Mouse (Mus musculus) MEL (cell line): ENCODE measurements at regions not wholly inside any gene's neighbourhood (a gene's known extent, or its start where the extent isn't known, plus 50 kb on each side); places are given as distances from the start of the nearest gene placed in this dataset.

ENCODE experiments used
- DNase-seq: peaks from one replicate; pipeline ENCODE4 v3.0.0; 2011; ENCODE audit warnings: low read depth, low spot score
- H3K27ac ChIP-seq: 2 replicates; pipeline ENCODE4 v1.5.1; 2012; ENCODE audit warnings: low read depth, mild to moderate bottlenecking, control low read depth, low read length, moderate library complexity; ENCODE audit not compliant: control insufficient read depth
- H3K27me3 ChIP-seq, 2 experiments: fragments of 150-350 bp in 1 of 2; sonication (generic) in 1 of 2; 2 replicates each; pipeline ENCODE4 v1.6.1; 2012; ENCODE audit warnings: low read length in 2 of 2, mild to moderate bottlenecking in 2 of 2, improper control_type of control experiment in 1 of 2, moderate library complexity in 1 of 2; ENCODE audit not compliant: insufficient read depth in 2 of 2, control insufficient read depth in 1 of 2
- H3K36me3 ChIP-seq, 2 experiments: 2 replicates each; pipeline ENCODE4 v1.6.1; 2012 to 2014; ENCODE audit warnings: low read length in 2 of 2, improper control_type of control experiment in 1 of 2, inconsistent platforms in 1 of 2, mild to moderate bottlenecking in 1 of 2; ENCODE audit not compliant: insufficient read depth in 2 of 2, control insufficient read depth in 1 of 2
- H3K4me1 ChIP-seq, 2 experiments: fragments of 150-350 bp in 1 of 2; sonication (generic) in 1 of 2; 2 replicates each; pipeline ENCODE4 v1.6.1; 2012; ENCODE audit warnings: low read length in 2 of 2, improper control_type of control experiment in 1 of 2, mild to moderate bottlenecking in 1 of 2; ENCODE audit not compliant: insufficient read depth in 2 of 2, control insufficient read depth in 1 of 2
- H3K4me3 ChIP-seq, 2 experiments: fragments of 150-350 bp in 1 of 2; sonication (generic) in 1 of 2; 2 replicates each; pipeline ENCODE4 v1.5.1; 2012; ENCODE audit warnings: low read depth in 2 of 2, low read length in 2 of 2, mild to moderate bottlenecking in 2 of 2, moderate library complexity in 2 of 2, control low read depth in 1 of 2, improper control_type of control experiment in 1 of 2; ENCODE audit not compliant: control insufficient read depth in 1 of 2, insufficient read depth in 1 of 2
- H3K79me2 ChIP-seq: 2 replicates; pipeline ENCODE4 v1.6.1; 2012; ENCODE audit warnings: mild to moderate bottlenecking, low read length, moderate library complexity; ENCODE audit not compliant: control insufficient read depth, poor library complexity, insufficient read depth
- H3K9ac ChIP-seq: 2 replicates; pipeline ENCODE4 v1.6.1; 2012; ENCODE audit warnings: low read depth, mild to moderate bottlenecking, control low read depth, low read length, moderate library complexity; ENCODE audit not compliant: control insufficient read depth, poor library complexity, severe bottlenecking
- H3K9me3 ChIP-seq: fragments of 150-350 bp; sonication (generic); replicated peaks from 2 replicates; pipeline ENCODE4 v1.6.1; 2012; ENCODE audit warnings: mild to moderate bottlenecking, low read length, improper control_type of control experiment, moderate library complexity; ENCODE audit not compliant: insufficient read depth
- CHD2 ChIP-seq: IDR thresholded peaks from 2 replicates; pipeline ENCODE4 v1.6.1; 2011; ENCODE audit warnings: low read length, improper control_type of control experiment
- E2F4 ChIP-seq: IDR thresholded peaks from 2 replicates; pipeline ENCODE4 v1.6.1; 2011; ENCODE audit warnings: low read depth, low read length, improper control_type of control experiment, borderline replicate concordance
- ELF1 ChIP-seq: IDR thresholded peaks from 2 replicates; pipeline ENCODE4 v1.6.1; 2014; ENCODE audit warnings: low read depth, mild to moderate bottlenecking, inconsistent platforms, low read length, improper control_type of control experiment, moderate library complexity
- GATA1 ChIP-seq: IDR thresholded peaks from 2 replicates; pipeline ENCODE4 v1.6.1; 2011; ENCODE audit warnings: low read depth, low read length, improper control_type of control experiment
- KAT2A ChIP-seq: conservative IDR thresholded peaks from 2 replicates; pipeline ENCODE4 v1.6.1; 2012; ENCODE audit warnings: low read depth, low read length, improper control_type of control experiment, inconsistent platforms
- MAX ChIP-seq: IDR thresholded peaks from 2 replicates; pipeline ENCODE4 v1.6.1; 2011; ENCODE audit warnings: low read length, improper control_type of control experiment
- MEF2A ChIP-seq: IDR thresholded peaks from 2 replicates; pipeline ENCODE4 v1.6.1; 2014; ENCODE audit warnings: low read depth, mild to moderate bottlenecking, inconsistent platforms, low read length, improper control_type of control experiment; ENCODE audit not compliant: poor library complexity, insufficient replicate concordance, severe bottlenecking; ENCODE audit errors: extremely low read depth
- MXI1 ChIP-seq: IDR thresholded peaks from 2 replicates; pipeline ENCODE4 v1.6.1; 2011; ENCODE audit warnings: mild to moderate bottlenecking, low read depth, low read length, improper control_type of control experiment
- MYC ChIP-seq: IDR thresholded peaks from 2 replicates; pipeline ENCODE4 v1.6.1; 2011; ENCODE audit warnings: low read depth, mild to moderate bottlenecking, low read length, improper control_type of control experiment, moderate library complexity
- NRF1 ChIP-seq: IDR thresholded peaks from 2 replicates; pipeline ENCODE4 v1.6.1; 2014; ENCODE audit warnings: low read depth, mild to moderate bottlenecking, inconsistent platforms, low read length, improper control_type of control experiment, moderate library complexity; ENCODE audit not compliant: poor library complexity, insufficient read depth, severe bottlenecking
- POLR2AphosphoS5 ChIP-seq: IDR thresholded peaks from 2 replicates; pipeline ENCODE4 v1.6.1; 2012; ENCODE audit warnings: low read depth, borderline replicate concordance, mild to moderate bottlenecking, inconsistent platforms, low read length, moderate library complexity, mixed read lengths
- RAD21 ChIP-seq: IDR thresholded peaks from 2 replicates; pipeline ENCODE4 v1.6.1; 2011; ENCODE audit warnings: mild to moderate bottlenecking, low read depth, low read length, improper control_type of control experiment
- TBP ChIP-seq: IDR thresholded peaks from 2 replicates; pipeline ENCODE4 v1.8.0; 2011; ENCODE audit warnings: low read depth, low read length, improper control_type of control experiment
- USF2 ChIP-seq, 2 experiments: IDR thresholded peaks; 2 replicates each; pipeline ENCODE4 v1.6.1; 2011 to 2012; ENCODE audit warnings: improper control_type of control experiment in 2 of 2, low read length in 2 of 2, borderline replicate concordance in 1 of 2, inconsistent platforms in 1 of 2, low read depth in 1 of 2, mild to moderate bottlenecking in 1 of 2; ENCODE audit not compliant: insufficient read depth in 1 of 2
- ZMIZ1 ChIP-seq: IDR thresholded peaks from 2 replicates; pipeline ENCODE4 v1.6.1; 2012; ENCODE audit warnings: low read depth, mild to moderate bottlenecking, inconsistent platforms, low read length, improper control_type of control experiment, moderate library complexity

DNA sequence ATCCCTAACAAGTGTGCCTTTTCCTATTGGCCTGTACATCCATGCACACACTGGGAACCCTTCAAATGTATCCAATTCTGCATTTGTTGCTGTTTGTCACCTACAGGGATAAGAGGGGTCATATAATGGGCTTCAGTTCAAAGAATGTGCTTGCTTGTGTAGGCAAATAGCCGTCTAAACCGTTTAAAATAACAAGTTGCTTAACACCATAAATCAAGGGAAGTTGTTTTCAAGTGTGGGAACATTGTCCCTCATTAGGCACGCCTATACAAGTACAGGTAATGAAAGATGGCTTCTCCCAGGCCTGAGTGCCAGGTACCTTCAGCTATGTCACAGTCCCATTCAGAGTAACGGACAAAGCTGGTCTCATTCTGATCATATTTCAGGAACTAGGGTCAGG is 72.0 kb upstream of the Foxn3 start:
- peaks cover 0 to 7% of the 10 kb centered on the region in 2 experiments; a peak in 2 of 4 replicates for H3K4me1 ChIP-seq
- no peaks in the 10 kb centered on the region for H3K9me3 ChIP-seq
- peaks cover 0 to 5% of the 10 kb centered on the region in 2 experiments; a peak in 2 of 4 replicates for H3K36me3 ChIP-seq
- H3K9ac ChIP-seq: no peak overlapping the region
- no peak for DNase-seq
- H3K79me2 ChIP-seq: no peaks in the 10 kb centered on the region
- TF ChIP-seq GATA1 (no peak), MEF2A (no peak), MXI1 (no peak), KAT2A (no peak), NRF1 (no peak), RAD21 (no peak)
- no peak overlapping the region for H3K4me3 ChIP-seq
- H3K27ac ChIP-seq: no peak overlapping the region
- H3K27me3 ChIP-seq: no peaks in the 10 kb centered on the region

DNA sequence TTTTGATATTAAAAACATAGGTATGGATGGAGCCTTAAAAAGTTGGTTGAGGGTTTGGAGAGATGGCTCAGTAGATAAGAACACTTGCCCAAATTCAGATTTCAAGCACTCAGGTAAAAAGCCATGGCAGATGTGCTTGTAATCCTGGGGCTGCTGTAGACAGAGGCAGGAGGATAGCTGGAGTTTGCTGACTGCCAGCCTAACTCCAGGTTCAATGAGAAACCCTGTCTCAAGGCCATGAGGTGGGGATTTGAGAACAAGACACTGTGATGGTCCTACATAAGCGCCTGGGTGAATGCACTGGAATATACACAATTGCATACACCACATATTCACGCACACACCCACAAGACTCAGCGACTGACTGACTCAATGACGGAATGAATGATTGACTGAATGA is 71.3 kb upstream of the Foxn3 start:
- DNase-seq: no peak
- TF ChIP-seq MYC: no peak
- TF ChIP-seq CHD2: no peak
- no peak for TF ChIP-seq MAX
- TF ChIP-seq RAD21: no peak
- no peak for TF ChIP-seq TBP
- no peak for TF ChIP-seq POLR2AphosphoS5
- no peak for TF ChIP-seq USF2 (IDR thresholded peaks at IDR 0.05; ENCODE audit: borderline replicate concordance in 1 of 2, insufficient read depth in 1 of 2, low read depth in 1 of 2, low read length in 2 of 2)
- no peak for TF ChIP-seq NRF1
- TF ChIP-seq KAT2A: no peak
- TF ChIP-seq ELF1: no peak
- TF ChIP-seq ZMIZ1: no peak
- no peak for TF ChIP-seq E2F4

More for the DNA sequence above, 71.3 kb upstream of the Foxn3 start:
- H3K9ac ChIP-seq: no peak overlapping the region
- H3K9me3 ChIP-seq: no peaks in the 10 kb centered on the region
- no peaks in the 10 kb centered on the region for H3K27me3 ChIP-seq
- H3K4me3 ChIP-seq: no peak overlapping the region
- H3K36me3 ChIP-seq: peaks cover 0 to 1% of the 10 kb centered on the region in 2 experiments; a peak in 2 of 4 replicates
- H3K79me2 ChIP-seq: no peaks in the 10 kb centered on the region
- H3K27ac ChIP-seq: no peak overlapping the region
- H3K4me1 ChIP-seq: peaks cover 0 to under 1% of the 10 kb centered on the region in 2 experiments; a peak in 2 of 4 replicates
